Mouse (Mus musculus) midbrain, embryonic 13.5 days (tissue): ENCODE results near the gene Wapl. TPM values are rescaled to one million over a fixed set of nuclear protein-coding genes. Genes with fewer than 3 reads are reported as not detected.

Experiments used
- ATAC-seq: fragments of 200-750 bp; cut with Nextera tagmentation; 2 replicates; pipeline ENCODE4 v1.8.0; 2017; ENCODE audit warnings: mild to moderate bottlenecking, moderate TSS enrichment, moderate library complexity
- H3K27ac ChIP-seq: fragments of 300-500 bp; sonication (generic); 2 replicates; pipeline ENCODE4 v1.5.1; 2015; ENCODE audit warnings: inconsistent platforms, mild to moderate bottlenecking, moderate library complexity
- H3K27me3 ChIP-seq: fragments of 300-500 bp; sonication (generic); 2 replicates; pipeline ENCODE4 v1.6.1; 2015; ENCODE audit warnings: mild to moderate bottlenecking, inconsistent platforms
- H3K36me3 ChIP-seq: fragments of 300-500 bp; sonication (generic); 2 replicates; pipeline ENCODE4 v1.6.1; 2015; ENCODE audit warnings: mild to moderate bottlenecking, inconsistent platforms
- H3K4me1 ChIP-seq: fragments of 300-500 bp; sonication (generic); replicated peaks from 2 replicates; pipeline ENCODE4 v1.6.1; 2015; ENCODE audit warnings: inconsistent platforms
- H3K4me2 ChIP-seq: fragments of 300-500 bp; sonication (generic); replicated peaks from 2 replicates; pipeline ENCODE4 v1.6.1; 2015; ENCODE audit warnings: moderate library complexity, mild to moderate bottlenecking, inconsistent platforms
- H3K4me3 ChIP-seq: fragments of 300-500 bp; sonication (generic); replicated peaks from 2 replicates; pipeline ENCODE4 v1.5.1; 2015; ENCODE audit warnings: mild to moderate bottlenecking, inconsistent platforms
- H3K9ac ChIP-seq: fragments of 300-500 bp; sonication (generic); replicated peaks from 2 replicates; pipeline ENCODE4 v1.6.1; 2015; ENCODE audit warnings: mild to moderate bottlenecking, inconsistent platforms
- H3K9me3 ChIP-seq: fragments of 300-500 bp; sonication (generic); 2 replicates; pipeline ENCODE4 v1.6.1; 2016; ENCODE audit warnings: mild to moderate bottlenecking, inconsistent platforms
- WGBS: fragments of 180-500 bp; shearing (Covaris S2); methylation state at CpG from one replicate; pipeline ENCODE4 v1.1.7; 2015; 5-methylcytosine and 5-hydroxymethylcytosine counted together
- polyA plus RNA-seq: library from polyadenylated mRNA; unstranded; fragments of >200 nt; fragmentation: Nextera tagmentation; extraction: Ambion mirVana; gene quantifications from 2 replicates; pipeline ENCODE4 v1.2.1, GENCODE M21; 2015

The Wapl gene
- polyA plus RNA-seq, 1 experiment from 2014 or later, result 22.5 TPM

DNA sequence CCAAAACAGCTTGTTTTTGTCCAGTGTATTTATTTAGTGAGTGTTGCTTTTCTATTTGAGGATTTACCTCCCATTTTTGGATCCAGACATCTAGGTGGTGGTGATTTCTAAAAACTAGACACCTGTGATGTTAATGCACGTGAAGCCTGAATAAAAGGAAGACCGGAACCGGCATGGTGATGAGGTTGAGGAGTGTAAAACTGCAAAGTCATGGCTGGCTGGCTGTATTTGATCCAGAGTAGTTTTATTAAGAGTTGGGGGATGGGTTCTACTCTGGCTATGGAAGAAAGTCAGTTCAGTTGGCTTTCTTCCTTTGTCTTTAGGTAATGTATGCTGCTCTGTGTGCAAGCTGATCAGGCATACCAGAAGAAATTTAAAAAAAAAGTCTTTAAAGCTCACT is 39.1 kb downstream of the Wapl start:
- peaks cover 10% of the 10 kb centered on the region for H3K36me3 ChIP-seq
- no peak overlapping the region for H3K4me2 ChIP-seq
- H3K27ac ChIP-seq, result no peak overlapping the region
- no peak for ATAC-seq
- WGBS, result 81% methylated on average over 3 of the region's 3 CpGs
- H3K4me3 ChIP-seq, result no peak overlapping the region
- H3K27me3 ChIP-seq, result no peaks in the 10 kb centered on the region
- no peak overlapping the region for H3K9ac ChIP-seq
- H3K9me3 ChIP-seq, result no peaks in the 10 kb centered on the region
- H3K4me1 ChIP-seq, result no peaks in the 10 kb centered on the region

DNA sequence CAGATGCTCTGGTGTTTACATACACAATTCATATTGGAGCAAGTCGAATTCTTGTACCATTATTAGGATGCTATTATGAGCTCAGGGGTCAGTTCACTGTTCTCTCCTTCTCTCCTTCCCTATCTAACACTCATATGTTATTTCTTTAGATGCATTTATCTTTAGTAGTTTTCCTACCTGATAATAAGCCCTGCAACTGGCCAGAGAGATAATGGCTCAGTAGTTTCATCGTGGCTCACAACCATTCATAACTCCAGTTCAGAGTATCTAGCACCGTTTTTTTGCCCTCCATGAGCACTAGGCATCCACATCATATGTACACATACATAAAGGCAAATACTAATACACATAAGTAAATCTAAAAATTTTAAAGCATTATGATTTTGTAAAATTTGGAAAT is 44.4 kb downstream of the Wapl start:
- WGBS, result 98% methylated on average over 3 of the region's 3 CpGs
- H3K9me3 ChIP-seq, result no peaks in the 10 kb centered on the region
- no peak overlapping the region for H3K4me2 ChIP-seq
- H3K27ac ChIP-seq, result no peak overlapping the region
- no peaks in the 10 kb centered on the region for H3K27me3 ChIP-seq
- no peak for ATAC-seq
- no peak overlapping the region for H3K4me3 ChIP-seq
- peaks cover 13% of the 10 kb centered on the region for H3K36me3 ChIP-seq
- H3K9ac ChIP-seq, result no peak overlapping the region
- H3K4me1 ChIP-seq, result no peaks in the 10 kb centered on the region

DNA sequence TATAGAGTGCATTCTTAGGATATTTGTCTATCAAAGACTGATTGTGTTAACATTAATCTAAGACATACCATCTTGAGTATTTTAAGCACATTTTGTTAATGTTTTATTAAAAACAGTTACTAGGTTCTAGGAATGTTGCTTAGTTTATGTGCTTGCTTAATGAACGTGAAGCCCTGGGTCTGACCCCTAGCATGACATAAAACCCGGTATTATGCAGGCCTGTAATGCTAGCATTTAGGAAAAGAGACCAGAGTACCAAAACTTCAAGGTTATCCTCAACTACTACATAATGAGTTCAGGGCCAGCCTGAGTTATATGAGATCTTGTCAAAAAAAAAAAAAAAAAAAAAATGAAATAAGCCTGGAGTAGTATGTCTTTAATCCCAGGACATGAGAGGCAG is 54.0 kb downstream of the Wapl start:
- 95% methylated on average over 2 of the region's 2 CpGs for WGBS
- H3K4me2 ChIP-seq, result no peak overlapping the region
- H3K27me3 ChIP-seq, result no peaks in the 10 kb centered on the region
- no peak overlapping the region for H3K27ac ChIP-seq
- ATAC-seq, result no peak
- H3K4me3 ChIP-seq, result no peak overlapping the region
- no peaks in the 10 kb centered on the region for H3K4me1 ChIP-seq
- H3K36me3 ChIP-seq, result peaks cover 23% of the 10 kb centered on the region
- H3K9me3 ChIP-seq, result no peaks in the 10 kb centered on the region
- no peak overlapping the region for H3K9ac ChIP-seq

GRCm38 (mm10) chr14:34735405-34735804 is 61.7 kb downstream of the Wapl start:
- H3K9ac ChIP-seq, result no peak overlapping the region
- WGBS, result 95% methylated on average over 5 of the region's 5 CpGs
- no peaks in the 10 kb centered on the region for H3K9me3 ChIP-seq
- H3K36me3 ChIP-seq, result peaks cover 21% of the 10 kb centered on the region
- no peak overlapping the region for H3K27ac ChIP-seq
- ATAC-seq, result no peak
- no peak overlapping the region for H3K4me2 ChIP-seq
- no peak overlapping the region for H3K4me3 ChIP-seq
- H3K4me1 ChIP-seq, result no peaks in the 10 kb centered on the region
- no peaks in the 10 kb centered on the region for H3K27me3 ChIP-seq

DNA sequence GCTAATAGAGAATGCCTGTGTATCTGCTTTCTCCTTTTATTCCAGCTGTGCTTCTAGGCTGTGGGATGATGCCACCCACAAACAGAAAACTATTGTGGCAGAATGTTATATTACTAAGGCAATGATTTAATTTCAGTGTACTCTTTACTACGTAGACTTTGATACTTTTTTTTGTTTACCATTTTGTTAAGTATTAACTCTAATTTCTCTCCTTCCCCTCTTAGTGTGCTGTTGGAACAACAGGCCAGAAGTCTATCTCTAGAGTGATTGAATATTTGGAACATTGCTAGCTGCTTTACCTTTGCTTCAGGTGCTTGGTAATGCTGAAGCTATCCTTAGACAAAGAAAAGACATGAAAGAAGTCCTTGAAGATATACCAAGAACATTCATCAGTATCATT is 71.7 kb downstream of the Wapl start:
- ATAC-seq, result no peak
- Histone ChIP-seq H3K4me3 (no peak overlapping the region), H3K4me1 (no peaks in the 10 kb centered on the region), H3K36me3 (peaks cover 39% of the 10 kb centered on the region), H3K4me2 (no peak overlapping the region), H3K27ac (no peak overlapping the region), H3K27me3 (no peaks in the 10 kb centered on the region), H3K9ac (no peak overlapping the region), H3K9me3 (no peaks in the 10 kb centered on the region)
- 100% methylated on average over 1 of the region's 1 CpGs for WGBS

GRCm38 (mm10) chr14:34755731-34756130 is 82.0 kb downstream of the Wapl start:
- 89% methylated on average over 3 of the region's 3 CpGs for WGBS
- no peak overlapping the region for H3K9ac ChIP-seq
- ATAC-seq, result no peak

GRCm38 (mm10) chr14:34759938-34760337 is 86.2 kb downstream of the Wapl start:
- ATAC-seq, result no peak
- 82% methylated on average over 2 of the region's 2 CpGs for WGBS
- no peak overlapping the region for H3K4me3 ChIP-seq
- H3K9me3 ChIP-seq, result no peaks in the 10 kb centered on the region
- H3K36me3 ChIP-seq, result no peaks in the 10 kb centered on the region
- no peaks in the 10 kb centered on the region for H3K27me3 ChIP-seq
- no peaks in the 10 kb centered on the region for H3K4me1 ChIP-seq
- no peak overlapping the region for H3K9ac ChIP-seq
- no peak overlapping the region for H3K27ac ChIP-seq
- H3K4me2 ChIP-seq, result no peak overlapping the region

More at GRCm38 (mm10) chr14:34755731-34756130, 82.0 kb downstream of the Wapl start:
- Histone ChIP-seq H3K4me2 (no peak overlapping the region), H3K4me3 (no peak overlapping the region), H3K27me3 (no peaks in the 10 kb centered on the region), H3K4me1 (no peaks in the 10 kb centered on the region), H3K9me3 (no peaks in the 10 kb centered on the region), H3K27ac (no peak overlapping the region), H3K36me3 (peaks cover 5% of the 10 kb centered on the region; the same call in 1 of the 2 replicates)

DNA sequence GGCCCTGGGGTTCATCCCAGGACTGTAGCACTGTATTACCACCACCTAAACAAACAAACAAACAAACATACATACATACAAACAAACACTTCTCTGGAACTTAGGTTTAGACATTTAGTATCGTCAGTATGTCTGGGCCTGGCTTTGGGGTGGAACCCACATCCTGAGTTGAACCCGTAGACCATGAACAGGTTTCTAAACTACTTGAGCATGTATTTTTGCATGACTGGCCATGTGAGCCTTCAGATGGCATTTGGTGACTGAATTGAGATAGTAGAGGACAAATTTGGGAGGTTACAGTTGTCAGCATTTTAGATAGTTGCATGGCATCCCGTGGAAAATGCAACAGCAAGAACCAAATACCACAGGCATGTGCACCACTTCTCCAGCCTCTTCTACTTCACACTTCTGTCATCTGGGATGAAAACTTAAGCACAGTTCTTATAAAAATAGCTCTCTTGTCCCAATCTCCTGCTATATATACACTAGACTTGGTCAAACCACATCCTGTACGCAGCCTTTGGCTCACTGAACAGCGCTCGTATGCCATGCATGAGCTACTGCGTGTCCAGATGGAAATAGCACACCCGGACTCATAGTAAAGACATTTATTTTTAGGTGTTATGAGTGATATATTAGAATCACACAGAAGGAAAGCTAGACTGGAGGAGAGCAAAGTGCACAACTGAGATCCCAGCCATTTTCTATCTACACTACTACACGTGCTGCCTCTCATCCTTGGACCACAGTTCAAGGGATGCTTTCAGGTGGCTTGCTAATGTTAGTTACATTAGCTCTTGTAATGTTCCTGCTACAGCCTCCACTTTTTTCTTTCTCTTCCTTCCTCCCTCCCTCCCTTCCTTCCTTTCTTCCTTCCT is 87.6 kb downstream of the Wapl start:
- Histone ChIP-seq H3K4me3 (no peak overlapping the region), H3K9me3 (no peaks in the 10 kb centered on the region), H3K9ac (no peak overlapping the region), H3K4me2 (no peak overlapping the region), H3K27me3 (no peaks in the 10 kb centered on the region), H3K4me1 (no peaks in the 10 kb centered on the region), H3K36me3 (no peaks in the 10 kb centered on the region), H3K27ac (no peak overlapping the region)
- 95% methylated on average over 9 of the region's 9 CpGs for WGBS
- ATAC-seq, result no peak

DNA sequence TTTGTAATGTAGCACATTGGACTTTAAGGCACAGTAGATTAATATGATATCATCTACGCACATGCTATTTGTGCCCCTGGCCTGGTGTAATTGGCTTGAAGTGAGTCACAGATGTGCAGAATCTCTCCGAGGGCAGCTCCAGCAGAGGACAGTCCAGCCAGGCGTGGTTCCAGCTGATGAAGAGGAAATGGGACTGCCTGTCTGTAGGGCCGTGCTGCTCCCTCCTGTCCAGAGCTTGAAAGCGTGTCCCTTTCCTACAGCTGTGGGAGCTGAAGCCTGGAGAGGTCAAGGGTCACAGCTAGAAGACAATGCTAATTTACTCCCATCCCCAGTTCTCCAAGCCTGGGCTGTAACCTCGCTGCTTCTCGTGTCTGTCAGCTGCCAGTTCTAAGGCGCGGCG is 89.0 kb downstream of the Wapl start:
- Histone ChIP-seq H3K4me3 (no peak overlapping the region), H3K9ac (no peak overlapping the region), H3K27ac (no peak overlapping the region), H3K27me3 (no peaks in the 10 kb centered on the region), H3K4me2 (no peak overlapping the region), H3K4me1 (no peaks in the 10 kb centered on the region), H3K36me3 (no peaks in the 10 kb centered on the region), H3K9me3 (no peaks in the 10 kb centered on the region)
- no peak for ATAC-seq
- 49% methylated on average over 10 of the region's 10 CpGs for WGBS

GRCm38 (mm10) chr14:34763771-34764539 is 90.2 kb downstream of the Wapl start:
- ATAC-seq, result no peak
- Histone ChIP-seq H3K4me1 (peaks cover 6% of the 10 kb centered on the region), H3K9ac (no peak overlapping the region), H3K27ac (no peak overlapping the region), H3K9me3 (no peaks in the 10 kb centered on the region), H3K4me3 (no peak overlapping the region), H3K4me2 (no peak overlapping the region), H3K36me3 (no peaks in the 10 kb centered on the region), H3K27me3 (no peaks in the 10 kb centered on the region)
- 70% methylated on average over 10 of the region's 10 CpGs for WGBS

DNA sequence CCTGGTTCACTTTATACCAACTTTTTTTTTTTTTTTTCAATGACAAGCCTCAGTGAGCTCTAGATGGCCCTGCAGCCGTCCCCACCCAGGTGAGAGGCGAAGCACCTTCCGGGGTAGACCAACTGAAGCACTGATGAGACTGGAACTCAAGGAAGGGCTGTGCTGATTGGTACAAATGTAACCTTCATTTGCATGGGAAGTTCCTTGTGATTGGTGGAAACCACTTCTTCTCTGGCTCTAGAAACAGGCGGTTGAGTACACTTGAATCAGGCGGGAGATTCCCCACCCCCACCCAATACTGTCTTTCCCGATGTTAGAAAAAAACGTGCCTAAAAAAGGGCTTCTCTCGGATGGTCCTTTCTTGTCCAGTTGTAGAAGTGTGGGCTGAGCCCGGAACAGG is 91.2 kb downstream of the Wapl start:
- no peak for ATAC-seq
- Histone ChIP-seq H3K4me1 (peaks cover 14% of the 10 kb centered on the region), H3K4me3 (no peak overlapping the region), H3K36me3 (no peaks in the 10 kb centered on the region), H3K9me3 (no peaks in the 10 kb centered on the region), H3K27ac (no peak overlapping the region), H3K9ac (no peak overlapping the region), H3K4me2 (no peak overlapping the region), H3K27me3 (0 out of 2 replicates have a peak, but pooled peaks cover 4% of the 10 kb centered on the region)
- WGBS, result 89% methylated on average over 9 of the region's 9 CpGs

DNA sequence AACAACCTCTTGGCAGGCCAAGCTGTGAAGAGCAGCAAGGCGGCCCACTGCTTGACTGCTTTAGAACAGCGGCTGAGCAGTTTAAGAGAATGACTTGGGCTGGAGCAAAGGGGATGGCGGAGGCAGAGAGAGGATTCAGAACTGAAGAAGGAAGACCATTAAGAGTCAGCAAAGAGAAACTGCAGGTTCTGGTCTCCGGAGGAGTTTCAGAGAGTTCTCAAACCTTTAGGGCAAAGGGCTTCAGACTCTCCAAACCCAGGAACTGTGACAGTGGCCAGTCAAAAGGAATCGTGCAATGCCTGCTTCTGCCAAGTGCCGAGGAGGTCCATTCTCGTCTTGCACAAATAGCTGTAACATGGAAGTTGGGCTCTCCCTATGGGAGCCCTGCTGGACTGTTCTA is 91.7 kb downstream of the Wapl start:
- WGBS, result 86% methylated on average over 7 of the region's 7 CpGs
- no peak overlapping the region for H3K27ac ChIP-seq
- no peak overlapping the region for H3K4me3 ChIP-seq
- H3K27me3 ChIP-seq, result peaks cover 7% of the 10 kb centered on the region; the same call in 1 of the 2 replicates
- no peak overlapping the region for H3K9ac ChIP-seq
- no peak for ATAC-seq
- H3K9me3 ChIP-seq, result no peaks in the 10 kb centered on the region
- H3K36me3 ChIP-seq, result no peaks in the 10 kb centered on the region
- H3K4me2 ChIP-seq, result no peak overlapping the region
- peaks cover 14% of the 10 kb centered on the region for H3K4me1 ChIP-seq
